Mouse (Mus musculus) megakaryocyte progenitor cell, adult 5-6 weeks (primary cell): ENCODE measurements around the gene Slc35g2. TPM values are rescaled to one million over a fixed set of nuclear protein-coding genes. Genes with fewer than 3 reads are reported as not detected.

Experiments used
- total RNA-seq, 2 experiments: library from RNA; stranded (forward) in 1 of 2; stranded (reverse) in 1 of 2; fragments of 157-497, 149-512 nt in 1 of 2; fragments of 200-1000 nt in 1 of 2; gene quantifications; 2 replicates each; pipeline versions ENCODE4 v1.2.3 to v1.2.4; 2015 to 2017

Slc35g2 gene
- total RNA-seq, 2 experiments from 2014 or later, result 0.32 TPM; not detected in 1

Other genes with a start within 250 kb of the Slc35g2 start
- gene Il20rb, start 84.3 kb downstream of the Slc35g2 start, total RNA-seq (2015), result 0.94 and 1.1 TPM in 2 replicates
- gene Il20rb, start 84.3 kb downstream of the Slc35g2 start, total RNA-seq (2017), result 1.7 TPM in 2 replicates
- 46.4 and 46.7 TPM in 2 replicates for gene Nck1, start 25.0 kb downstream of the Slc35g2 start, total RNA-seq (2015)
- gene Nck1, start 25.0 kb downstream of the Slc35g2 start, total RNA-seq (2017), result 54.4 and 56.5 TPM in 2 replicates
- gene Stag1, start 26.7 kb upstream of the Slc35g2 start, total RNA-seq (2015), result 79.6 and 82.5 TPM in 2 replicates
- 77.6 and 99.3 TPM in 2 replicates for gene Stag1, start 26.7 kb upstream of the Slc35g2 start, total RNA-seq (2017)